Mouse (Mus musculus) CD8-positive naive resting alpha-beta T cell, adult 2 months (primary cell): ENCODE results near the gene Gm9602.
"Not testable (repeated sequence)": the region's sequence is repeated elsewhere in the genome, so short reads cannot be mapped to it uniquely, and the experiment has no call there.

Source experiments
- DNase-seq, 2 experiments: peaks; one replicate each; pipeline ENCODE4 v3.0.0; 2022; ENCODE audit warnings: low read depth in 2 of 2, low spot score in 2 of 2

The Gm9602 gene

DNA sequence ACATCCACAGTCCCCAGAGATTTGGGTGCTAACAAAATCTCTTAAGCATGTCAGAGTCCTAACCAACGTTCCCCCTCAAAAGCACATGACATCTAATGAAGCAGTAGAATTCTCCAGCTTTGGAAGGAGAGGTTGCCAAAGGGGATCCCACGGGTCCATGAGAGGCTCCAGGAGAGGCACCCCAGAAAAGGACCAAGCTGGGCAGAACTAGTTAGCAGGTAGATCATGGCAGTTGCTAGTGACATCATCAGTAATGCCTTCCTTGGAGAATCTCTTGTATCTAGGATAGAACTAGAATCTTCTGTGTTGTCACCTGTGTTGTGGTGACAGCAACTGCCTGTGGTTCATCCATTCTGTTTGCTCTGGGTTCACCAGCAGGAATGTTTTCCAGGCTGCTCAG, at the start of gene Gm9602:
Gm9602 (plus strand) TSS at position 301 of the 400 bp plus-strand sequence.
- DNase-seq = not testable (repeated sequence)

DNA sequence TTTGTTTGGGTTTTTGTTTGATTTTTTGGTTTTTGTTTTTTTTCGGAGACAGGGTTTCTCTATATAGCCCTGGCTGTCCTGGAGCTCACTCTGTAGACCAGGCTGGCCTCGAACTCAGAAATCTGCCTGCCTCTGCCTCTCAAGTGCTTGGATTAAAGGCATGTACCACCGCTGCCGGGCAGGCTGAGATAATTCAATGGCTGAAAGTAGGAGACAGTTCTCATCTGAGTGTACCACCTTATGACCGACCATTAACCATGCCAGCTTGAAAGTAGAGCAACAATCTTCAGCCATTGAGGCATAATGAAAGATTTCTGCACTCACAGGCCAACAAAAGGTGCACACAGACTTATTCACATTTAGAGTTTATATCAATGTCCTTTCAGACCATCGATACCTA, 30.3 kb downstream of the Gm9602 start:
- DNase-seq = peak in 1 of 2 experiments; percentile 1

GRCm38 (mm10) chr14:4821950-4822349, 45.8 kb downstream of the Gm9602 start:
- DNase-seq = not testable (repeated sequence)
